Mouse (Mus musculus) natural killer cell, adult 2 months (primary cell): ENCODE data around the gene Golga2.

Source experiments
- DNase-seq, 2 experiments: peaks; one replicate each; pipeline ENCODE4 v3.0.0; 2022; ENCODE audit warnings: low spot score in 2 of 2

Gene Golga2

DNA sequence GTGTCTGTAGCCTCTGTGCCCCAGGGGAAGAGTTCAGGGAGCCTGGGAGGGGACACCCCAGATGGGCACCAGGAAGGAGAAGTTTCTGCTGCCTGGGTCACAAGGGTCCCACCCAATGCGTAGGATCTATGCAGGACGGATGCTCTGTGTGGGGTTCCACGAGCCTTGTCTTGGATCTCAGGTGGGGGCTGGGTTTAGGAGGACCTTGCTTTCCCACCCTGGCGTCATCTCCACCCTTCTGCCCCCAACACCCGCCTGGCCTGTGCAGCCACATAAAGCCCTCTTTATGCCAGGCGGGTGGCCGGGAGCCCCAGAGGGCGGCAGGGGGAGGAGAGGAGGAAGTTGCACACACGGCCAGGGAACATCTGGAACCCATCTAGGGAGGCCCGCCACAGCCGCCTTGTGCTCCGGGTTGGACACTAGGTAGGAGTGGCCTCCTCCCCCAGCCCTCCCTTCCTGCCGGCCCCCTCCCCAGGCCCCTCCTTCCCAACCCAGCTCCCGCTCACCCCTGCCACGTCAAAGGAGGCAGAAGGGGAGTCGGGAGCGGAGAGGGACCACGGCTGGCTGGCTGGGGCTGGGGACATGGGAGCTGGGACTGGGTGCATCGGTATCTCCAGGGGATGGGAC lies 30.7 kb downstream of the Golga2 start:
- DNase-seq, result no peak

DNA sequence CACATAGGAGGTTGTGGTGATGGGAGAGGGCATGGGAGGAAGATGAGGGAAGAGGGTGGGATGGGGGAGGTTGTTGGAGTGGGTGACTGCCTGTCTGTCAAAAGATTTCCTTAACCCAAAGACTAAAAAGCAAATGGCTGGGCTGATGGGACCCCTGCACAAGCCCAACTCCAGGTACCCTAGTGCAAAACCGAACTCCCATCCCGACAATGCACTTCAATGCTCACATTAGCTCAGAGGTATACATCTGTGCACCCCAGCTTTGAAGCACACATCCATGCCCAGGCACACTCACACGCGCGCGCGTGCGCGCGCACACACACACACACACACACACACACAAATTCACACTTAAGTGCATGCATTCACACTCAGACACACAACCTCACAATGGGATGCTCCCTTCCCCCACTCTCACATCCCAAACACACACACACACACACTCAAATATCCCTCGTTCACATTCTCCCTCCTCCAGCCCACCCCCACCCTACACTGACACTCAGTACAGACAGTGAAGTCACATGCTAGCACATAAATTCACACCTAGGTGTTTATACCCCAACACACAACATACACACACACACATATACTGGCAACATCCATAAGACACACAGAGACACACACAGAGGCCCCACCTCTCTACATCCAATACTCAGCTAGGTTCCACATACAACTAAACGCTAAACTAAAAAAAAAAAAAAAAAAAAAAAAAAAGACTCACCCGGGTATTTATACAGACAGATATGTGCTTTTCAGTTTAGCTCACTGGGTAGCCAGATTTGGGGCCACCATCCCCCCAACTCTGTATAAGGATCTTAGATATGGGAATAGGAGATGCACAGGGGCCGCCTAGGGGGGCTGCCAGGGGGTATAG lies 31.8 kb downstream of the Golga2 start:
- no peak for DNase-seq

- no peak for DNase-seq
Measured at GRCm38 (mm10) chr2:32319586-32320580, 32.7 kb downstream of the Golga2 start.

DNA sequence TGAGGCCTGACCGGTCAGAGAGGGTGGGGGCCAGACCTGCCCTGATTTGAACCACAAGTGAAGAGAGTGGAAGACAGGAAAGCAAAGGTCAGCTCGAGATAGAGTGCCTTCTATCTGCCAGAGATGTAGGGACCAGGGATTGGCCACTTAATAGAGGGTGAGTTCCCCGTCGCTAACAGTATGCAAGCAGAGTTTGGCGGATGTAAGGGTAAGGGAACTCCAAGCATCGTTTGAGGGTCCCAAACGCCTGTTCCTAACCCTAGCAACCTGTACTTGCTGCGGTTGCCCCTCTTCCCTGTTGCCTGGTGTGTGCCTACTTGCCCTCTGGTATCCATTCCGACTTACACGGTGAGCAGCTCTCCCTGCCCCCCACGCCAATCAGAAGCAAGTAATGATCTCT lies 33.5 kb downstream of the Golga2 start:
- no peak for DNase-seq

DNA sequence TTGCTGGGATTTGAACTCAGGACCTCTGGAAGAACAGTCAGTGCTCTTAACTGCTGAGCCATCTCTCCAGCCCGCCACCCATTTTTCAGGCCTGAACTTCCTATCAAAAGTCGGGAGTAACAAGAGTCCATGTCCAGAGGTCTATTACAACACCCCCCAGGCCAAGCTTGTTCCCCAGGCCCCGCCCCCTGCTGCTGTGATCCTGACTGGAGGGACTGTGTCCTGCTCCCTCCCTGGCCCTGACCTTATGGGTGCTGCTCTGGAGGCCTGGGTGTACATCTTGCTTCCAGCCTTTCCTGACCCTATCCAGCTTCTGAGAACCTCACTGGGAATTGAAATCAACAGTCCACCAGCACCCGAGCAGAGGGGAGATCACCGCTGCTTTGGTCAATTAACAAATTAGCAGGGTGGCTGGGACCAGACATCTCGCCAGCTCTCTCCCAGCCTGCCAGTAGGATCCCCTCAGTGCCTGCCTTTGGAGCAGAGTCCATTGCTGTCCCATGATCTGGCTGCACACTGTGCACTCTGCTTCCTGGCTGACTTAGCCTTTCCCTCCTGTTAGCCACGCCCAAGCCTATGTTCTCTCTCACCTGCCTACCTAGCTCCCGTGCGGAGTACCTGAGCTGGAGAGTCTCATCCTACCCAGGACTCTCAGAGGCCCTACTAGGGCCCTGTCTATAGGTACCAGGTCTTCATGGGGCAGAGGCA lies 34.6 kb downstream of the Golga2 start:
- DNase-seq, result no peak

- no peak for DNase-seq
Measured at GRCm38 (mm10) chr2:32322754-32323741, 35.9 kb downstream of the Golga2 start.

- no peak for DNase-seq
Measured at GRCm38 (mm10) chr2:32324322-32324721, 37.1 kb downstream of the Golga2 start.

DNA sequence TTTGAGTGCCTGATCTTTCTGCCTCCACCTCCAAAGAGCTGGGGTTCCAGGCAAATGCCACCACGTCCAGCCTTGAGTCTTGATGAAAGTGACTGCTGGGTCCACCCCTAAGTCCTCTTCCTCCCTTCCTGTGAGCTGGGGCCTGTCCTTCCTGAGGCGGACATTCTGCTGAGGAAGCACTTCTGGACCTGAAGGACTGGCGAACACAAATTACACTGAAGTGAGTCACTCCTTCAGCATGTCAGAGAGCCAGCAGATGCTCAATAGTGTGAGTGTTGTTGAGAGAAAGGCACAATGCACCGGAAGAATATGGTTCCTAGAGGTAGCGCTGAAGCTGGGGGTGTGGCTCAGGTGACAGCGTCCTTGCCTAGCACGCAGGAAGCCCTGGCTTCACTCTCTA lies 38.2 kb downstream of the Golga2 start:
- DNase-seq, result no peak

DNA sequence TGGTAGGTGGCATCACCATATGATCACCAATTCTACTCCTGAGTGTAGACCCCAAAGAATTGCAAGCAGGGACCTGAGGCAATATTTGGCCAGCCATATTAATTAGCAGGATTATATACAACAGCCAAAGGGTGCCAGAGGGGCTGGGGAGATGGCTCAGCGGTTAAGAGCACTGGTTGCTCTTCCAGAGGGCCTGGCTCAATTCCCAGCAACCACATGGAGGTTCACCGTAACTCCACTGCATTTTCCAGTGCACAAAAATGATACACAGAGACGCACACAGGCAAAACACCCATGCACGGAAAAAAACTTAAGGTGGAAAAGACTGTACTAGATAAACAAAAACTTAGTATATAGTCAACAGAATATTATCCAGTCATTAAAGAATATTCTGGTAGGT lies 40.0 kb downstream of the Golga2 start:
- no peak for DNase-seq

- DNase-seq, result no peak
Measured at GRCm38 (mm10) chr2:32328911-32329460, 41.8 kb downstream of the Golga2 start.

DNA sequence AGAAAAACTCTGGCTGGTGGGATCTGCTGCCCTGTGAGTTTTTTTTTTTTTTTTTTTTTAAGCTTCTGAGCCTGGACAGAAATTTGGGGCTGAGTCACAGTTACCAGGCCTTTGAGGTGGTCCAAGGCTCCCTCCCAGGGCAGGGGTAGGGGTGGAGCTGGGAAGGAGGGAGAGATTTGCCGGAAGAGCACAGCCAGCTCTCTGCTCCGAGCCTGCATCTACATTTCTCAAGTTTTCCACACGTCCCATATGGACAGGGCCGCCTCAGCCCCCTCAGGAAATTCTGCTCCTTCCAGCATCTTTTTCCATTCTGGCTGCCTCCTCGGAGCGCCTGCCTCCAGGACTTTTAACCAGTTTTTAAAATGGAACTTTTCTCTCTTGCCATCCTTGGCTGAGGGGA lies 42.3 kb downstream of the Golga2 start:
- no peak for DNase-seq

GRCm38 (mm10) chr2:32332159-32332558 lies 45.0 kb downstream of the Golga2 start:
- no peak for DNase-seq

- DNase-seq, result no peak
Measured at GRCm38 (mm10) chr2:32335888-32336287, 48.7 kb downstream of the Golga2 start.

GRCm38 (mm10) chr2:32339912-32340642 lies 52.9 kb downstream of the Golga2 start:
- DNase-seq, result no peak

DNA sequence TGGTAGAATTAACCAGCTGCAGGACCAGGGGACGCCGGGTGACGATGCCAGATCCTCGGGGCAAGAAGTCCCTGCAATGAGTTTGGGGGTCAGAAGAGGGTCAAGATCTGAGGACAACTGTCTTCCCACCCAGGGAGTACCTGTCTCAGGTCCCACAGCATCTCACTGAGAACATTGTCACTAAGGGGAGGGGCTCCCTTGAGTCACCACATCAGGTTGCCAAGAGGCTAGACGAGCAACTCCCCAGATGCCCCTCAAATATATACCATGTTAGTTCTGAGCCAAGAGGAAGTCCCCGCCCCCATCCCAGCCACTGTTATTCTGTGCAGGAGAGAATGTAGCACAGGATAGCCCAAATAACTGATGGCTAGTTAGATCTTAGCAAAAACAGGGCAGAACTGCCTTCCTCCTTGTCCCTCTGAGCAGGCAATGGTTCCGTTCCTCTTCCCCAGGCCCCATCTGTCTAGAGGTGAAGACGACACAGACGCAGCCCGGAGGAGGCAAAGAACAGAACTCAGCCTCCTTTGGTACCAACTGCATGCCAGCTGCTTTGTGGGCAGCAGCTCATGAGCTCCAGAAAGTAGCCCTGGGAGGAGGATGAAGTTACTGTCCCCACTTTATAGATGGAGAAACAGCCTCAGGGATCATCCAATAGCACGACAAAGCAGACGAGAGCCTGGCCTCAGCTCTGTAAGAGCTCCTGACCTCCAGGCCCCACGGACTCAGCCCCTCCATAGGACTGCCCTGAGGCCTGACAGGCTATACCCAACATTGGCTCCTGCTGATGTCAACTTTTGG lies 53.9 kb downstream of the Golga2 start:
- no peak for DNase-seq

- DNase-seq, result no peak
Measured at GRCm38 (mm10) chr2:32341634-32341939, 54.4 kb downstream of the Golga2 start.

- DNase-seq, result no peak
Measured at GRCm38 (mm10) chr2:32342039-32342438, 54.9 kb downstream of the Golga2 start.

- no peak for DNase-seq
Measured at GRCm38 (mm10) chr2:32342539-32343350, 55.6 kb downstream of the Golga2 start.
